Mouse (Mus musculus) gonadal fat pad, adult 2 months (tissue): Measurements from ENCODE around the gene Banf2. TPM values are rescaled to one million over a fixed set of nuclear protein-coding genes. Genes with fewer than 3 reads are reported as not detected.

Source experiments
- DNase-seq: peaks from one replicate; pipeline ENCODE4 v3.0.0-alpha.2; 2012; ENCODE audit warnings: low read depth
- polyA plus RNA-seq: library from polyadenylated mRNA; depleted of rRNA; stranded (reverse); fragments of >200 nt; gene quantifications from 2 replicates; pipeline ENCODE4 v1.2.3, GENCODE M21; 2012; rRNA removed

The Banf2 gene
- polyA plus RNA-seq: 1.1 TPM in 1 of 2 replicates, not detected in the other

- no peak for DNase-seq
Observed at GRCm38 (mm10) chr2:144032664-144033063, at the start of gene Banf2. Gene Banf2 (plus strand): TSS chr2:144033059.

- DNase-seq: no peak
Observed at GRCm38 (mm10) chr2:143983482-143983881, 49.4 kb upstream of the Banf2 start.

GRCm38 (mm10) chr2:143987485-143987884, 45.4 kb upstream of the Banf2 start:
- no peak for DNase-seq

DNA sequence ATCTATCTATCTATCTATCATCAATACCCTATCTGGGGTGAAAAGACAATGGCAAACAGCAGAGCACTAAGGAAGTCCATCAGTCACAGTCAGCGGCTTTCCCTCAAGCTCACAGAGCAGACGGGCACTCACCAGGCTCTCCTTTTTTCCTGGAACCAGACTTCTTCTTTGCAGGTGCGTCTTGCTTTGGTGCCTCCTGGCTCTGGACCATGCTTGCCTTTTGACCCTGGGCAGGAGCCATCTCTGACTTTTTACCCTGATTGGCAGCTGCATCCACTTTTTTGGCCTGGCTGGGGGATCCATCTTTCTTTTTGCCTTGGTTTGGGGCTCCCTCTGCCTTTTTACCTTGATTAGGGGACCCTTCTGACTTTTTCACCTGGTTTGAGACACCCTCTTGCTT, 44.8 kb upstream of the Banf2 start:
- DNase-seq: no peak

DNA sequence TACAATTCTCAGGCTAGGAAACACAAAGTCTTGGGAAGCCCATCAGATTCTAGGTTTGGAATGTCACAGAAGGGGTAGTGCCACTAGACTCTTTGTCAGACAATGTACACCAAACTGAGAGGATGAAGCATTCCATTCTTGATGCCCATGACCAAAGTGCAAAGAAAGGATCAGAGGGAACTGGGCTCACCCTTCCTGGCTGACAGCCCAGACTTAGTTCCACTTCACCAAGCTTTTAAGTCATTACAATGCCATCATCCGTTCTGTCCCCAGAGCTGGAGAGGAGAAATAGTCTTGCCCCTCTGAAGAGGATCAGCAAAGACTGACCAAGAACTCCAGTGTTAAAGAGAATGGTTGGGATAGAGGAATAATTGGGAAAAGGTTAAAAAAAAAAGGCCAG, 41.9 kb upstream of the Banf2 start:
- no peak for DNase-seq

- DNase-seq: no peak
Observed at GRCm38 (mm10) chr2:143991964-143992672, 40.7 kb upstream of the Banf2 start.

- no peak for DNase-seq
Observed at GRCm38 (mm10) chr2:143992977-143993376, 39.9 kb upstream of the Banf2 start.

GRCm38 (mm10) chr2:144002229-144002984, 30.5 kb upstream of the Banf2 start:
- DNase-seq: no peak

- DNase-seq: no peak
Observed at GRCm38 (mm10) chr2:144003544-144003943, 29.3 kb upstream of the Banf2 start.

GRCm38 (mm10) chr2:144005166-144005955, 27.5 kb upstream of the Banf2 start:
- peak; percentile 31 for DNase-seq

- DNase-seq: no peak
Observed at GRCm38 (mm10) chr2:144006686-144007085, 26.2 kb upstream of the Banf2 start.

GRCm38 (mm10) chr2:144007211-144007610, 25.6 kb upstream of the Banf2 start:
- no peak for DNase-seq

DNA sequence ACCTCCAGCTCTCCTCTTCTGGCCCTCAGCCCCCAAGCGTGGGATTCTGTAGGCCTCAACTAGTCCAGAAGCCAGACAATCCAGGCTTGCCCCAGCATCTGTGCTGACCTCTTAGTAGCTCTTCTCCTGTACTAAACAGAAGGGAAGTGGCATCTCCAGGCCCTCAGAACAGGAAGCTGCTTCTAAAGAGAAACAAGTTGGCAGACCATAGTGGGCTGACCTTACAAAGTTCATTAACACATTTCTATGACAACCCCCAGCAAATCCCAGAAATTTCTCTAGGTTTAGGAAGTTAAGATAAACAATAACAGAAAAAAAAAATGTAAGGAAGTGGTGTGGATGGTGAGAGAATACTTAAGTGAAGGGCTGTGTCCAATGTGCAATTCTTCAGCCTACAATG, 23.8 kb upstream of the Banf2 start:
- no peak for DNase-seq

- peak; percentile 73 for DNase-seq
Observed at GRCm38 (mm10) chr2:144009551-144010281, 23.1 kb upstream of the Banf2 start.

- DNase-seq: no peak
Observed at GRCm38 (mm10) chr2:144010282-144011044, 22.4 kb upstream of the Banf2 start.

- DNase-seq: peak; percentile 60
Observed at GRCm38 (mm10) chr2:144011080-144011551, 21.7 kb upstream of the Banf2 start, which contains the start of gene Rrbp1. Gene Rrbp1 (minus strand): TSS chr2:144011263.

- no peak for DNase-seq
Observed at GRCm38 (mm10) chr2:144014051-144014450, 18.8 kb upstream of the Banf2 start.

- no peak for DNase-seq
Observed at GRCm38 (mm10) chr2:144014481-144014880, 18.4 kb upstream of the Banf2 start.

GRCm38 (mm10) chr2:144015861-144016260, 17.0 kb upstream of the Banf2 start:
- no peak for DNase-seq

- DNase-seq: no peak
Observed at GRCm38 (mm10) chr2:144019971-144020370, 12.9 kb upstream of the Banf2 start.

DNA sequence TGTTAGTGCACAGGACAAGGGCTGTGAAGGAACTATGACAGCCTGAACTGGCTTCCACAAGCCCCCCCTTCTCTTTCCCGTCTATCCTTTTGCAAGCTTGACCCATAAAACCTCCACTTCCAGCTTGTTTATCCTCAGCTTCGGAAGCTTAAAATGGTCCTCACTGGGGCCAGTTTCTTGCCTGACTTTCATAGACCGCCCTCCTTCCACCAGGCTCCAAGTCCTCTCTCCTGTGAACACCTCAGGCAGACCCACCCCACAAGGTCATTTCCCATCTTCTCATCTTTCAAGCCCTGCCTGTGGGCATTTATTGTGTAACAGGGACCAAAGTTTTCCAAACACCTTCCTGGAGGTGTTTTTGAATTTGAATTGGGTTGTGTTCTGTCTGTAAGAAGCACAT, 10.4 kb upstream of the Banf2 start:
- DNase-seq: no peak
